Mouse (Mus musculus) hematopoietic stem cell, adult 5-6 weeks (primary cell): ENCODE results near the gene Rrp12. TPM values are rescaled to one million over a fixed set of nuclear protein-coding genes. Genes with fewer than 3 reads are reported as not detected.
A peak's percentile ranks its signal among the peaks of the same experiment; 100 is the strongest.

Experiments used
- ATAC-seq, 2 experiments: fragments of 125-278 bp in 1 of 2; replicated peaks in 1 of 2; 2 replicates each; pipeline ENCODE4 v1.8.0; 2016 to 2017; ENCODE audit warnings: inconsistent platforms in 2 of 2, mild to moderate bottlenecking in 2 of 2, moderate number of reproducible peaks in 2 of 2, low read depth in 1 of 2, moderate TSS enrichment in 1 of 2; ENCODE audit not compliant: low FRiP score in 2 of 2, poor library complexity in 2 of 2, severe bottlenecking in 2 of 2, insufficient read depth in 1 of 2, low TSS enrichment in 1 of 2
- total RNA-seq: library from RNA; stranded (forward); fragments of 172-1452, 232-1000 nt; gene quantifications from 2 replicates; pipeline ENCODE4 v1.2.3, GENCODE M21; 2017

Gene Rrp12
- total RNA-seq, 1 experiment from 2014 or later = 18.9 TPM

DNA sequence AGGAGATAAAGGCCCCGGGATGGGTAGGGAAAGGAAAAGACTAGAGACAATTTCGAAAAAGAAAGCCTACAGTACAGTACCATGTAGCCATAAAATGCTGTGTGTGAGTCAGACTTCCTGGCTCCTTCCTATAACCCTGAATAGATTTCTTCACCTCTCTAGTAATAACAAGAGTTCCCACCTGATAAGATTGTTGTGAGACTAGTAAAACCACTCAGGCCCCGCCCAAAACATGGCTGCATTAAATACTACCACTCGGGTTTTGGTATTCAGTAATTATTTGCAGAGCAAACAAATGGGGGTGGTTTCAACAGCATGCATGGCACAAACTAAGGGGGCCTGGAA is 58.1 kb downstream of the Rrp12 start:
- ATAC-seq = no peak

DNA sequence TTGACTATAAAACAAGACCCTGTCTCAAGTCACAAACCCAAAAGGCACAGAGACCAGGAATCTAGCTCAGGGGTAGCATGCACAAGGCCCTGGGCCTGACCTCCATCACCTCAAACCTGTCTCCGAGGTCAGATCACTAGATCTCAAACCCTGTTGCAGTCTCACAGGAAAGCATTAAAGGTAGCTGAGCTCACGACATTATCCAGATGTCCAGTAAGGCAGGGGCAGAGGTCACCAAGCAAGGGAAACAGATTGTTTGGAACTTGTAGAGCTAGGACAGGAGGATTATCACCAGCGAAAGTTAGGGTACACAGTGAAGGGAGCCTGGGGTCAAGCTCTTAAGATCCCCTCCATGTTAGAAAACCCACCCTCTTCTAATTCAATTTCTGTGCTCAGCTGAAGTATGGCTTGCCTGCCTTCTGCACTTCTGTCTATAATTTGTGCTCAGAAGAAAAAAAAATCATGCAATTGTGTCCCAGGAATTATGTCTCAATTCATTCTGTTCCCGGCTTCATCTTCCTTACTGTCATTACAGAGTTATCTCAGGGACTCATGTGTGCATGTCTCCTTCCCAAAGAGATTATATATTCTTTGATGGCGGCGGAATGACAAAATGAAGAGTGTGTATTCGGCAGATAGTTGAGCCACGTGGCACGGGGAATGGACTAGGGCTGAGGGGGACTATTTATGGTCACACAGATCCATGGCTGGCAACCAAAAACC is 58.6 kb downstream of the Rrp12 start:
- ATAC-seq = no peak

DNA sequence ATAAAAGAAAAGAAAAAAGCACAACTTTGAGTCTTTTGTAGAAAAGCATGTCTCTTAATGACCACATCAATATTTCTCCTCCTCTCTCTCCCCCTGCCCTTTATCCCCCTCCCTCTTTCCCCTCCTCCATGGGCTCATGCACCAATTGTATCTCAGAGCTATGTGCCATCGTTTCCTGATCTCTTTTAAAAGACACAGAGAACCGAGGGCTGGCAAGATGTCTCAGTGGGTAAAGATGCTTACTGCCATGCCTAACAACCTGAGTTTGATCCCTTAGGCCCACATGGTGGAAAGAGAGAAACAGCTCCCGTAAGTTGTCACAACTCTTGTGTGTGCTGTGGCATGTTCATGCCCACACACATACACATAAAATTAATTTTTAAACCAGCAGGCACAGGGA is 59.3 kb downstream of the Rrp12 start:
- ATAC-seq = no peak

DNA sequence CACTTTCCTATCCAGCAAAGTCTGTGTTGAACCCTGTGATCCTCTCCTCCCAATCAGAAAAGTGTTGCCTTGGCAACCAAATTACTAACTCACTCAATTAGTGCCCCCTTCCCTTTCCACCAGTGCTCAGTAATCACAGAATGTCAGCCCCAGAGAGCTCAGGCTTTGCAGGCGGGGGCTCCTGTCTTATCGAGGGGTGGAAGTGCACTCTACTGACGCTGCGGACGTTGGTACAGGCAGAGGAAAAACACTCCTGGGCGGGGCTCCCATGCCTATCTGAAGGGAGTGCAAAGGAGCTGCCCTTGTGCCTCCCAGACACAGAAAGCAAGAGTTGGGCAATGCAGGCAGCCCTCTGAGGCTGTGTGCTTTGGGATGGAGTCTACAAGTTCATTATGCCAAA is 60.2 kb downstream of the Rrp12 start:
- ATAC-seq = peak; percentile 12 to 69; a peak in 3 of 4 replicates

DNA sequence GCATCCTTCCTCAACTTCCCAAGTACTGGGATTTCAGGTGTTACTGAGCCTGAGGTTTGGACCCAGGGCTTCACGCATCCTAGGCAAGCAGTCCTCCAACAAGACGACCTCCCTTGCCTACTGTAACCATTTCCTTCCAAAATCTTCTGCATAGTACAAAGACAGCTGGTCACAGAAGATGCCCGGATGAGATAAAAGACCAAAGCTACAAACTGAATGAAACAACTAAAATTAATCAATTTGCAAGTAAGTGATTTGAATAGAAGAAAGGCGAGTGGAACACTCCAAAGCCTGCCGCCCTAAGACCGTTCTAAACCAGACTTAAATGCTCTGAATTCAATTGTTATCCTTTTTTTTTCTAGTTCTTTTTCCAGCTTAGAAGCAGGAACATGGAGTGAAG is 60.6 kb downstream of the Rrp12 start:
- ATAC-seq = no peak

DNA sequence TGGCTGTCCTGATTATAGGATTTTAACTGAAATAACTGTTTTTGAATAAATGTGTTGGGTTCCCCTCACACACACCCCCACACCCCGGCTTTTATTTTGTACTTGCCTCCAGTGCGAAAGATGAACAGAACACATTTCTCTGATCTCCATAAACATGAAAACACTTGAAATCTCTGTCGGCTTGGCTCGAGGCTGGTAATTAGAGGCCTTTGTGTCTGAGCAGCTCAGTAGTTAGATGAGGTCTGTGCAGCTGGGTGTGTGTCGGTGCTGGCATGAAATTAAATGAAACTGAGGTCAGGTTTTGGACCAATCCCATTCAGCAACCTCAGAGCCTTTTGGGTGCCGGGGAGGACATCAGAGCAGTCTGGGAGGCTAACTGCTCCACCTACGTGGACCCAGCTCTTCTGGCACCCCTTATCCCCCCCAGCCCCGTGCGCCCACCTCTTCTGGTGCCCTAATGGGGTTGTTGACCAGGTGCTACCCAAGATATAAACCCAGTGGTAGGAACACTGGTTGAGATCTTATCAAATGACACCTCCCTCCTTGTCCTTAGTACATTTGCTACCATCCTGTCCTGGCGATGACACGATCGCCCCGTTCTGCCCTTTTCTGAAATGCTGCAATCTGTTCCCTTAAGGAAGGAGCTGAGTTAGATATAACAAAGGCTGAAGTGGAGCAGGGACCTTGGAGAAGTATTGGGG is 63.3 kb downstream of the Rrp12 start:
- no peak for ATAC-seq

DNA sequence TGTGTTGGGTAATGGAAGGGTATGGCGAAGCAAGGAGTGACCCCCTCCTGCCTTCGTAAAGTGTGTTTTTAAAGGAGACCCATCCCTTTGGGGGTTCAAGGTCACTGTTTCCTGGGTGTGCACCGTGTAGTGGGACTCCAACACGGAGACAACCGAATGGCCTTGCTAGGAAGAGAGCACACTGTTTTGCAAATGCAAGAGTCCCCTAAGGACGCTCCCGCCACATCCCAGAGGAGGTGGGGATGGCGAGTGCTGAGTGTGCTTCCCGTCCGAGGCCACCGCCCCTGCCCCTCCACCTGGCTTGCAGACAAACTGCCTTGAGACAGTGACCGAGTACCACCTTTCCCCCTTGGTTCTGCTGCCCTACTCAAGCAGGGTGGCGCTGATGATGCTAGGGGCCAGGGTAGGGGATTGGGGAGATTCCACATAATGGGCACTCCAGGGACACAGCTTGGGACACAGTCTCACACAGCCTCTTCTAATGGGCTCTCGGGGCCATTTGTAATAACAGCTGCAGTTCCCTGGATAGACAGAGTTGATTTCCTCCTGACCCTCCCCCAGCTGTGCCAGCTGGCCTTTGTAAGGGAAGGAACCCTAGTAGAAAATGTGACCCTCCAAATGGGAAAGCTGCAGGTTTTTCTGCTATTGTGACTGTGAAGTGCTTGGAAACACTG is 64.1 kb downstream of the Rrp12 start:
- ATAC-seq = no peak

DNA sequence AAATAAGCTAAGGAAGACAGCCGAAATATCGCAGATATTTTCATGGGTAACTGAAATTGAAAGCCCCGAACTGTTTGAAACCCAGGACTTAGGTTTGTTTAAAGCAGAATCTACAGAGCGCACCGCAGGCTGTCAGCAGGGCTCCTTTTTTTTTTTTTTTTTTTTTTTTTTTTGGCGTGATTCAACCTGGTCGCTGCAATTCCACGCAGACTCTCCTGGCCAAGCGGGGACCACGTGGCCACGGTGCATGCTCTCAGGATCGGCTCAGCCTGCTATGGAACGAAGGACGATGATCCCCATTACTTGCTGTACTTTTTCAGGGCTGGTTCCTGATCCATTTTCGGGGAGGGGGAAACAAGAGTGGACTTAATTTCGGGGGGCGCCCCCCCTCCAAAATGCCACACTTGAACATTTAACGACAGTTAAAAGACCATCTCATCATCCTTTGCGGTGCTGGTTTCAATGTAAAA is 64.8 kb downstream of the Rrp12 start:
- no peak for ATAC-seq

DNA sequence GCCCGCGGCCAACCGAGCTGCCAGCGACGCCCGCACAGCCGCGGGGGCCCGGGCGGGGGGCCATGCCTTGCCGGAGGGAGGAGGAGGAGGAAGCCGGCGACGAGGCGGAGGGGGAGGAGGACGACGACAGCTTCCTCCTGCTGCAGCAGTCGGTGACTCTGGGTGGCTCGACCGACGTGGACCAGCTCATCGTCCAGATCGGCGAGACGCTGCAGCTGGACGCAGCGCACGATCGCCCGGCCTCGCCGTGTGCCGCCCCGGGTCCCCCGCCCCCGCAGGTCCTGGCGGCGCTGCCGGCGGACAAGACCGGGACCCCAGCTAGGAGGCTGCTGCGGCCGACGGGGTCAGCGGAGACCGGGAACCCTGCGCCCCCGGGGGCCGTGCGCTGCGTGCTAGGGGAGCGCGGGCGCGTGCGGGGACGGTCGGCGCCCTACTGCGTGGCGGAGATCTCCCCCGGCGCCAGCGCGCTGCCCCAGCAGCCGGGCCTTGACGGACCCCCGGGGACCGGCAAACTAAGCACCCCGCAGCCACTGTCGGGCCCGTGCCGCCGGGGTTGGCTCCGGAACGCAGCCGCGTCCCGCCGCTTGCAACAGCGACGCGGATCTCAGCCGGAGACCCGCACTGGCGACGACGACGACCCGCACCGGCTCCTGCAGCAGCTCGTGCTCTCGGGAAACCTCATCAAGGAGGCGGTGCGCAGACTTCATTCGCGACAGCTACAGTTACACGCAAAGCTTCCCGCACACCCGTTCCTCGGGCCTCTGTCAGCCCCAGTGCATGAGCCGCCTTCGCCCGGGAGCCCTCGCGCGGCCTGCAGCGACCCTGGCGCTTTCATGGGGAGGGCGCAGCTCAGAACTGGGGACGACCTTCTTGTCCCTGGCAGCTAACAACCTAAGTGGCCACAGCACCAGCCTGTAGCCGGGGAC is 65.6 kb downstream of the Rrp12 start:
- peak; percentile 38 to 59; a peak in 3 of 4 replicates for ATAC-seq

DNA sequence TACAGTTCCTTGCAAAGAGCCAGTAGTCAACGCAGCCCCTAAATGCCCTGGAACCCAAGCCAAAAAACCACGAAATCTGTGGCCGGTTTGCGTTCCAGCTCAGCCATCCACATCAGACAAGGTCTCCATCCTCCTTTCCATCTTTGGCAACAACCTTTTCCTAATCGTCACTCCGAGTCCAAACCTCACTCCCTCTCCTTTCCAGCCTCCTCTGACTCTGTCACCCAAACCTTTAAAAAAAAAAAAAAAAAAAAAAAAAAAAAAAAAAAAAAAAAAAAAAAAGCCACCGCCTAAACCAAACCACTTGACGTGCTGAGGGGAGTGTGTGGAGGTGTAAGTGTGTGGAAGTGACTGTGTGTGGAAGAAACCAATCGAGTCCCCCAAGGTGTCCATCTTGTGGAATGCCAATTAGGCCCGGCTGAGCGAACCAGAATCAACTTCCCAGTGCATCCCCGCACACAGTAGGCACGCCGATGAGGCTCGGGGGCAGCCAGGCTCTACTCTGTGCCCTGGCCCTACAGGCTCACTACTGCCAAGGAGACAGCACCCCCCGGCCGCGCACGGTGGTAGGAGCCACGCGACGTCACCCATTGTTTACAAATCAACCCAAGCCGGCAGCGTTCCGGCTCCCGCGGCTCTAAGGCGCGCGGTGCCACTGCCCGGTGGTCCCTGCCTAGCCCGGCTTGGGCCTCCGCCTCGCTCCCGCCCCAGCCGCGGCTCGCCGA is 66.4 kb downstream of the Rrp12 start, which contains the start of gene Frat1:
Gene Frat1 (plus strand): TSS at position 590 of the 725 bp plus-strand sequence.
- peak; percentile 83 for ATAC-seq

DNA sequence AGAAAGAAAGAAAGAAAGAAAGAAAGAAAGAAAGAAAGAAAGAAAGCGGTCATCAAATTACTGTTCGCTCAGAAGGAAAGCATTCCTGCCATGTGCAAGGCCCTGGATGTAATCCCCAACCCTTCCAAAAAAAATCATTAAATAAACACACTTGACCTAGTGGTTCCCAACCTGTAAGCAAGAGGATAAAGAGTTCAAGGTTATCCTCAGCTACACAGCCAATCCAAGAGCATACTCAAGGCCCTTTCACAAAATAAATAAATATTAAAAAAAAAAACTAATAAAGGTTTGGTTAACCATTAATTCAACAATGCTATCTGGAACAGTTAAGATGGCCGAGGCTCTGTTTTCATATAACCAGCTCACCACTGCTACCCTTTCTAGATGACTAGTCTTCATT is 67.0 kb downstream of the Rrp12 start:
- no peak for ATAC-seq

DNA sequence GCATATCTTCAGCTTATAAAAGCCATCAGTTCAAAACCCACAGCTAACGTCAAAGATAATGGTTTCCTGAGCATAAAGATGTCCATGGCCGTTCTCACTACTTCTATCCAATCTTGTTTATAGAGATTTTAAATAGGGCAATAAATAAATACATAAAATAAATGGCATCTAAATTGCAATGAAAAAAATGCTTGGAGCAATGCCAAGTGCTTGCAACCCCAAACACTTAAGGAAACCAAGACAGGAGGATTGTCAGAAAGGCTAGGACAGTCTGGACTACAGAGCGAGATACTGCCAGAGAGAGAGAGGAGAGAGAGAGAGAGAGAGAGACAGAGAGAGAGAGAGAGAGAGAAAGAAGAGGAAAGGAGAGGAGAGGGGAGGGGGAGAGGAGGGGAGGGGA is 69.4 kb downstream of the Rrp12 start:
- no peak for ATAC-seq

DNA sequence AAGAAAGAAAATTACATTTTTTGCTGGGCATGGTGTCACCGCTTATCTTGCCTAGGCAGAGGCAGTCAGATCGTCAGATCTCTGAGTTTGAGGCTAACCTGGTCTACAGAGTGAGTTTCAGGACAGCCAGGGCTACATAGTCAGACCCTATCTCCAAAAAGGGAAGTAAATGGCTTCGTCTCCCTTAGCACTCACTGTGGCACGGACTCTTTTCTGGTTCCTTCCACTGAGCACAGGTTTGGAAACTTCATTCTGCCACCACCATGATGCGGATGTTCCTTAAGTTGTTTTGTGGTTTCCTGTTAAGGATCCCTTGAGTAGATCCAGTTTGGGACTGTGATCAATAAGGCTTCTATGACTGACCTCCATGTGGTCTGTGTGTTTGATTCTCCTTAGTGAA is 71.0 kb downstream of the Rrp12 start:
- peak; percentile 34 to 38; a peak in 2 of 4 replicates for ATAC-seq

DNA sequence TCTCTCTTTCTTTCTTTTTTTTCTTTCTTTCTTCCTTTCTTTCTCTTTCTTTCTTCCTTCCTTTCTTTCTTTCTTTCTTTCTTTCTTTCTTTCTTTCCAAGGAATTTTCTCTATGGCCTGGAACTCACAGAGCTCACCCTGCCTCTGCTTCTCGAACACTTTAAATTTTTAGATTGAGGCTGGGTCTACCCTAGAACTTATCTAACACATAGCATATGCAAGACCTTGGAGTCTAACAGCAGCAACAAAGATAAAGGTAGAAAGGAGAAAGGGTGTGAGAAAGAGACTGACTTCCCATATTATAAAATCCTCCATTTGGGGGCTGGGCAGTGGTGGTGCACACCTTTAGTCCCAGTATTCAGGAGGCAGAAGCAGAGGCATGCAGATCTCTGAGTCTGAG is 73.4 kb downstream of the Rrp12 start:
- no peak for ATAC-seq

DNA sequence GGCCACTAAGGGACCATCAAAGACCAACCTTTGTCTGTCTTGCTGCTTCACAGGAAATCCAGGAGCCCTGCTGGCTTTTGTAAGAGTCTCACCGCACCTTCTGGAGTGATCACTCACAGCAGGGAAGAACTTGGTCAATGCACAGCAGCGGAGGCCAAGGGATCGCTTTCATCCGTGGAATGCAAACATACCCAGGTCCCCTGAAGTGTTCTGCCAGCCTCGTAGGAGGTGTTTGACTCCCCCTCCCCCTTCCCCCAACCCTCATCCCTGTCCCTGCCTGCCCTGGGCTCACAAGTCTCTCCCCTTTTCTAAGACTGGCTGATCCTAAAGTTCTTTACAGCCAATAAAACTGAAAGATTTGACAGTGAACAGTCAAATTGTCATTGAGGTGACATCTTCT is 74.5 kb downstream of the Rrp12 start:
- no peak for ATAC-seq

DNA sequence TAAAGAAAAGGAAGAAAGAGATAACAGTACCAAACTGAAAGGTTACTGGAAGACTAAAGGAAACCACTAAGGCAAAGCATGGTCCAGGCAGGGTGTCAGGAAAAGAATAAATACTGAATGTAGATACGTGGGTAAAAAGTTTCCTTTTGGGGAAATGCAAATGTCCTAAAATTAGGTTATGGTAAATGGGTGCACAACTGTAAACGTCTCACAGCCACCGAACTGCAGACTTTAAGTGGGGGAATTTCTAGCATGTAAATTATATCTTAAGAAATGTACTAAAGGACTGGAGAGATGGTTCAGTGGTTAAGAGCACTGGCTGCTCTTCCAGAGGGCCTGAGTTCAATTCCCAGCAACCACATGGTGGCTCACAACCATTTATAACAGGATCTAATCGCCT is 77.2 kb downstream of the Rrp12 start:
- no peak for ATAC-seq

DNA sequence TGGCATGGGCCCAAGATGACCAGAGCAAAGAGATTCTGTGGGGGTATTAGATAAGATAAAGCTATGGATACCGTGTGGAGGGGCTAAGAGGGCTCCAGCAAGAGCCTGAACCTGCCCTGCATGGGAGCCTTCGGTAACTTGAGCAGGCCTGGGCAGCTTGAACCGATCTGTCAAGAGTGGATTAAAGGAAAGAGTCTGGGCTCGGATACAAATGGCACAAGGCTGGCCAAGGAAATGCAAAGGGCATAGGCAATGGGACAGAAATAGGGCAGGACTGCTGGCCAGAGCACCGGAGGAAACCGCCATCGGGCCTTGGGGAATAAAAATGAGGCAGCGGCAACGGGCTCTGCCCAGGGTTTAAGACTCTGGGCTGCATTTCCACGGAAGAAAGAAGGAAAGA is 78.6 kb downstream of the Rrp12 start:
- ATAC-seq = no peak
